Mouse (Mus musculus) E14TG2a.4 (cell line): ENCODE results near the gene Cdt1.

Experiments
- H3K27me3 ChIP-seq: 2 replicates; pipeline ENCODE4 v1.6.1; 2014; ENCODE audit warnings: low read length, control low read depth; ENCODE audit not compliant: insufficient read depth
- H3K36me3 ChIP-seq: 2 replicates; pipeline ENCODE4 v1.6.1; 2014; ENCODE audit warnings: low read length, control low read depth; ENCODE audit not compliant: insufficient read depth
- H3K4me1 ChIP-seq: replicated peaks from 2 replicates; pipeline ENCODE4 v1.6.1; 2014; ENCODE audit warnings: low read depth, low read length, control low read depth
- H3K4me3 ChIP-seq: replicated peaks from 2 replicates; pipeline ENCODE4 v1.5.1; 2014; ENCODE audit warnings: mild to moderate bottlenecking, low read length
- H3K9me3 ChIP-seq: 2 replicates; pipeline ENCODE4 v1.6.1; 2014; ENCODE audit warnings: low read length, control low read depth
- CTCF ChIP-seq: conservative IDR thresholded peaks from 2 replicates; pipeline ENCODE4 v1.5.1; 2014; ENCODE audit warnings: low read length
- NANOG ChIP-seq: IDR thresholded peaks from 2 replicates; pipeline ENCODE4 v1.6.1; 2014; ENCODE audit warnings: borderline replicate concordance, low read length, mixed read lengths
- POU5F1 ChIP-seq: IDR thresholded peaks from 2 replicates; pipeline ENCODE4 v1.6.1; 2014; ENCODE audit warnings: low read length, borderline replicate concordance

Cdt1 gene

GRCm38 (mm10) chr8:122546066-122546755 is 21.6 kb upstream of the Cdt1 start:
- Histone ChIP-seq H3K27me3 (peaks cover 3% of the 10 kb centered on the region; the same call in 1 of the 2 replicates), H3K4me1 (peaks cover 91% of the 10 kb centered on the region), H3K4me3 (peak overlapping the region; percentile 37), H3K36me3 (peaks cover 55% of the 10 kb centered on the region), H3K9me3 (no peaks in the 10 kb centered on the region)
- no peak for TF ChIP-seq POU5F1

- peak overlapping the region; percentile 37 for H3K4me3 ChIP-seq
- H3K36me3 ChIP-seq, result peaks cover 54% of the 10 kb centered on the region
- peaks cover 3% of the 10 kb centered on the region; the same call in 1 of the 2 replicates for H3K27me3 ChIP-seq
- TF ChIP-seq POU5F1 (no peak), CTCF (no peak), NANOG (no peak)
- H3K4me1 ChIP-seq, result peaks cover 87% of the 10 kb centered on the region
- no peaks in the 10 kb centered on the region for H3K9me3 ChIP-seq
These were observed 20.9 kb upstream of the Cdt1 start for GRCm38 (mm10) chr8:122546811-122547453.

- peaks cover 84% of the 10 kb centered on the region for H3K4me1 ChIP-seq
- H3K27me3 ChIP-seq, result peaks cover 3% of the 10 kb centered on the region; the same call in 1 of the 2 replicates
- peak overlapping the region; percentile 37 for H3K4me3 ChIP-seq
- H3K36me3 ChIP-seq, result peaks cover 47% of the 10 kb centered on the region
- no peaks in the 10 kb centered on the region for H3K9me3 ChIP-seq
- no peak for TF ChIP-seq NANOG
- no peak for TF ChIP-seq CTCF
- no peak for TF ChIP-seq POU5F1
These were observed 20.0 kb upstream of the Cdt1 start for GRCm38 (mm10) chr8:122547815-122548214.

GRCm38 (mm10) chr8:122548331-122548730 is 19.5 kb upstream of the Cdt1 start:
- peaks cover 42% of the 10 kb centered on the region for H3K36me3 ChIP-seq
- TF ChIP-seq CTCF (no peak), NANOG (no peak), POU5F1 (no peak)
- H3K9me3 ChIP-seq, result no peaks in the 10 kb centered on the region
- H3K4me3 ChIP-seq, result peak overlapping the region; percentile 37; the same call in 1 of the 2 replicates
- peaks cover 83% of the 10 kb centered on the region for H3K4me1 ChIP-seq
- H3K27me3 ChIP-seq, result peaks cover 3% of the 10 kb centered on the region; the same call in 1 of the 2 replicates

GRCm38 (mm10) chr8:122548891-122549439 is 18.9 kb upstream of the Cdt1 start:
- TF ChIP-seq CTCF (no peak), POU5F1 (no peak), NANOG (no peak)
- Histone ChIP-seq H3K9me3 (no peaks in the 10 kb centered on the region), H3K27me3 (peaks cover 3% of the 10 kb centered on the region; the same call in 1 of the 2 replicates), H3K36me3 (peaks cover 36% of the 10 kb centered on the region), H3K4me3 (0 out of 2 replicates have a peak overlapping the region, but pooled peaks have one; percentile 26), H3K4me1 (peaks cover 83% of the 10 kb centered on the region)

GRCm38 (mm10) chr8:122550234-122550994 is 17.4 kb upstream of the Cdt1 start:
- Histone ChIP-seq H3K9me3 (no peaks in the 10 kb centered on the region), H3K36me3 (peaks cover 27% of the 10 kb centered on the region), H3K4me3 (peak overlapping the region; percentile 88), H3K27me3 (peaks cover 3% of the 10 kb centered on the region; the same call in 1 of the 2 replicates), H3K4me1 (peaks cover 76% of the 10 kb centered on the region)
- no peak for TF ChIP-seq POU5F1

- Histone ChIP-seq H3K36me3 (peaks cover 27% of the 10 kb centered on the region), H3K9me3 (no peaks in the 10 kb centered on the region), H3K4me3 (peak overlapping the region; percentile 88), H3K27me3 (peaks cover 3% of the 10 kb centered on the region; the same call in 1 of the 2 replicates), H3K4me1 (peaks cover 76% of the 10 kb centered on the region)
- TF ChIP-seq NANOG, result no peak
- no peak for TF ChIP-seq CTCF
- TF ChIP-seq POU5F1, result no peak
These were observed 16.9 kb upstream of the Cdt1 start for GRCm38 (mm10) chr8:122550995-122551264.

- H3K9me3 ChIP-seq, result no peaks in the 10 kb centered on the region
- no peak for TF ChIP-seq NANOG
- peak; percentile 92 for TF ChIP-seq CTCF
- no peak for TF ChIP-seq POU5F1
- peak within 1 kb of the TSS; percentile 88 for H3K4me3 ChIP-seq
- H3K36me3 ChIP-seq, result peaks cover 25% of the 10 kb centered on the region
- peaks cover 3% of the 10 kb centered on the region; the same call in 1 of the 2 replicates for H3K27me3 ChIP-seq
- peaks cover 76% of the 10 kb centered on the region for H3K4me1 ChIP-seq
These were observed 16.4 kb upstream of the Cdt1 start, which contains the start of gene Piezo1 for GRCm38 (mm10) chr8:122551265-122552051. Gene Piezo1, minus strand, starts transcription at chr8:122551329.
